Mouse (Mus musculus): ENCODE results near the gene Nfrkb.

- TF ChIP-seq CTCF (IDR thresholded peaks at IDR 0.05; ENCODE audit: insufficient read depth, low read depth, low read length), result no peak
- TF ChIP-seq POLR2A (IDR thresholded peaks at IDR 0.05; ENCODE audit: insufficient read depth, low read depth, low read length), result no peak
These were observed 43.0 kb downstream of the Nfrkb start for GRCm38 (mm10) chr9:31428971-31429370.

Measured in olfactory bulb, adult 2 months (tissue).